Mouse (Mus musculus) frontal cortex, postnatal 36 days (tissue): Measurements from ENCODE around the gene Ppp5c.
"Not testable (repeated sequence)": the region's sequence is repeated elsewhere in the genome, so short reads cannot be mapped to it uniquely, and the experiment has no call there.

Experiments used
- DNase-seq, 2 experiments: peaks; one replicate each; pipeline ENCODE4 v3.0.0; 2022; ENCODE audit warnings: low spot score in 2 of 2

Gene Ppp5c

GRCm38 (mm10) chr7:17027588-17028343 lies at the start of gene Ppp5c:
Ppp5c (minus strand) TSS chr7:17027924.
- DNase-seq: peak; percentile 84 to 88

GRCm38 (mm10) chr7:17076542-17076941 lies 48.8 kb upstream of the Ppp5c start:
- no peak for DNase-seq

GRCm38 (mm10) chr7:17073904-17074615 lies 46.3 kb upstream of the Ppp5c start, which contains the start of gene Psg16:
Psg16 (plus strand) TSS chr7:17074040.
- DNase-seq: peak; percentile 48 to 76

GRCm38 (mm10) chr7:17073513-17073903 lies 45.8 kb upstream of the Ppp5c start:
- no peak for DNase-seq

- not testable (repeated sequence) for DNase-seq
Observed at GRCm38 (mm10) chr7:17067651-17068050, 39.9 kb upstream of the Ppp5c start.

GRCm38 (mm10) chr7:17067000-17067399 lies 39.3 kb upstream of the Ppp5c start:
- no peak for DNase-seq

- peak; percentile 89 to 94 for DNase-seq
Observed at GRCm38 (mm10) chr7:17066412-17066811, 38.7 kb upstream of the Ppp5c start.

GRCm38 (mm10) chr7:17065620-17066019 lies 37.9 kb upstream of the Ppp5c start:
- no peak for DNase-seq

GRCm38 (mm10) chr7:17062845-17063244 lies 35.1 kb upstream of the Ppp5c start:
- DNase-seq: no peak

GRCm38 (mm10) chr7:17062389-17062788 lies 34.7 kb upstream of the Ppp5c start, which contains the start of gene Hif3a:
Hif3a (minus strand) TSS chr7:17062427.
- DNase-seq: peak in 1 of 2 experiments; percentile 52

GRCm38 (mm10) chr7:17060782-17061605 lies 33.3 kb upstream of the Ppp5c start:
- no peak for DNase-seq

GRCm38 (mm10) chr7:17060031-17060781 lies 32.5 kb upstream of the Ppp5c start:
- peak; percentile 87 to 88 for DNase-seq

- DNase-seq: no peak
Observed at GRCm38 (mm10) chr7:17059463-17059844, 31.7 kb upstream of the Ppp5c start.

GRCm38 (mm10) chr7:17058816-17059462 lies 31.2 kb upstream of the Ppp5c start:
- no peak for DNase-seq

- DNase-seq: peak; percentile 52 to 71
Observed at GRCm38 (mm10) chr7:17058071-17058689, 30.5 kb upstream of the Ppp5c start.

- DNase-seq: peak in 1 of 2 experiments; percentile 38
Observed at GRCm38 (mm10) chr7:17056601-17057523, 29.1 kb upstream of the Ppp5c start.

GRCm38 (mm10) chr7:17056081-17056581 lies 28.4 kb upstream of the Ppp5c start:
- DNase-seq: peak; percentile 89

GRCm38 (mm10) chr7:17055287-17055946 lies 27.7 kb upstream of the Ppp5c start:
- no peak for DNase-seq
